Mouse (Mus musculus) embryonic facial prominence, embryonic 13.5 days (tissue): ENCODE results near the gene Klhdc8a. TPM values are rescaled to one million over a fixed set of nuclear protein-coding genes. Genes with fewer than 3 reads are reported as not detected.
"Not testable (repeated sequence)": the region's sequence is repeated elsewhere in the genome, so short reads cannot be mapped to it uniquely, and the experiment has no call there.

Experiments used
- ATAC-seq: fragments of 200-750 bp; cut with Nextera tagmentation; 2 replicates; pipeline ENCODE4 v1.8.0; 2017; ENCODE audit warnings: low read depth; ENCODE audit not compliant: insufficient number of reproducible peaks, insufficient read depth, low FRiP score, low TSS enrichment
- H3K27ac ChIP-seq: fragments of 300-500 bp; sonication (generic); 2 replicates; pipeline ENCODE4 v1.5.1; 2015; ENCODE audit warnings: moderate library complexity, mild to moderate bottlenecking, inconsistent platforms
- H3K27me3 ChIP-seq: fragments of 300-500 bp; sonication (generic); 2 replicates; pipeline ENCODE4 v1.6.1; 2015; ENCODE audit warnings: mild to moderate bottlenecking, inconsistent platforms
- H3K36me3 ChIP-seq: fragments of 300-500 bp; sonication (generic); 2 replicates; pipeline ENCODE4 v1.6.1; 2015; ENCODE audit warnings: mild to moderate bottlenecking, inconsistent platforms
- H3K4me1 ChIP-seq: fragments of 300-500 bp; sonication (generic); 2 replicates; pipeline ENCODE4 v1.6.1; 2015; ENCODE audit warnings: inconsistent platforms
- H3K4me2 ChIP-seq: fragments of 300-500 bp; sonication (generic); 2 replicates; pipeline ENCODE4 v1.6.1; 2015; ENCODE audit warnings: moderate library complexity, mild to moderate bottlenecking, inconsistent platforms
- H3K4me3 ChIP-seq: fragments of 300-500 bp; sonication (generic); 2 replicates; pipeline ENCODE4 v1.5.1; 2015; ENCODE audit warnings: mild to moderate bottlenecking, inconsistent platforms
- H3K9ac ChIP-seq: fragments of 300-500 bp; sonication (generic); 2 replicates; pipeline ENCODE4 v1.6.1; 2015; ENCODE audit warnings: mild to moderate bottlenecking, inconsistent platforms
- H3K9me3 ChIP-seq: fragments of 300-500 bp; sonication (generic); 2 replicates; pipeline ENCODE4 v1.6.1; 2016; ENCODE audit warnings: inconsistent platforms
- WGBS: fragments of 180-500 bp; shearing (Covaris S2); methylation state at CpG from one replicate; pipeline ENCODE4 v1.1.7; 2015; ENCODE audit warnings: mixed read lengths; 5-methylcytosine and 5-hydroxymethylcytosine counted together
- polyA plus RNA-seq: library from polyadenylated mRNA; unstranded; fragments of >200 nt; fragmentation: Nextera tagmentation; extraction: Ambion mirVana; gene quantifications from 2 replicates; pipeline ENCODE4 v1.2.1, GENCODE M21; 2015

The Klhdc8a gene
- polyA plus RNA-seq, 1 experiment from 2014 or later = 0.25 TPM

GRCm38 (mm10) chr1:132271237-132271636 is 27.2 kb upstream of the Klhdc8a start:
- no peaks in the 10 kb centered on the region for H3K9me3 ChIP-seq

GRCm38 (mm10) chr1:132276694-132277093 is 21.7 kb upstream of the Klhdc8a start:
- no peak for ATAC-seq
- Histone ChIP-seq H3K9ac (no peak overlapping the region), H3K4me1 (no peaks in the 10 kb centered on the region), H3K4me3 (no peak overlapping the region), H3K36me3 (no peaks in the 10 kb centered on the region), H3K27ac (no peak overlapping the region), H3K27me3 (no peaks in the 10 kb centered on the region), H3K4me2 (no peak overlapping the region), H3K9me3 (no peaks in the 10 kb centered on the region)
- 80% methylated on average over 3 of the region's 3 CpGs for WGBS

More at GRCm38 (mm10) chr1:132271237-132271636, 27.2 kb upstream of the Klhdc8a start:
- ATAC-seq = no peak
- no peaks in the 10 kb centered on the region for H3K36me3 ChIP-seq
- H3K27ac ChIP-seq = no peak overlapping the region
- WGBS = 79% methylated on average over 3 of the region's 3 CpGs
- no peak overlapping the region for H3K4me2 ChIP-seq
- H3K9ac ChIP-seq = no peak overlapping the region
- no peak overlapping the region for H3K4me3 ChIP-seq
- H3K4me1 ChIP-seq = peaks cover 29% of the 10 kb centered on the region
- H3K27me3 ChIP-seq = no peaks in the 10 kb centered on the region

- Histone ChIP-seq H3K4me3 (no peak overlapping the region), H3K27me3 (no peaks in the 10 kb centered on the region), H3K4me1 (no peaks in the 10 kb centered on the region), H3K4me2 (no peak overlapping the region), H3K9ac (no peak overlapping the region), H3K9me3 (no peaks in the 10 kb centered on the region), H3K36me3 (no peaks in the 10 kb centered on the region), H3K27ac (no peak overlapping the region)
- WGBS = 73% methylated on average over 6 of the region's 6 CpGs
- no peak for ATAC-seq
These were observed 21.3 kb upstream of the Klhdc8a start for GRCm38 (mm10) chr1:132277124-132277523.

GRCm38 (mm10) chr1:132280636-132281035 is 17.8 kb upstream of the Klhdc8a start:
- not testable (repeated sequence) for H3K4me1 ChIP-seq, ATAC-seq, H3K9ac ChIP-seq, H3K27ac ChIP-seq, H3K4me2 ChIP-seq, H3K27me3 ChIP-seq, H3K4me3 ChIP-seq, H3K9me3 ChIP-seq, H3K36me3 ChIP-seq
- WGBS = 69% methylated on average over 6 of the region's 6 CpGs

GRCm38 (mm10) chr1:132281523-132282176 is 16.8 kb upstream of the Klhdc8a start:
- H3K9ac ChIP-seq = no peak overlapping the region
- 0 out of 2 replicates have a peak, but pooled peaks cover 7% of the 10 kb centered on the region for H3K27me3 ChIP-seq
- 23% methylated on average over 8 of the region's 8 CpGs for WGBS
- no peaks in the 10 kb centered on the region for H3K4me1 ChIP-seq
- no peaks in the 10 kb centered on the region for H3K36me3 ChIP-seq
- H3K9me3 ChIP-seq = no peaks in the 10 kb centered on the region
- ATAC-seq = no peak
- no peak overlapping the region for H3K4me3 ChIP-seq
- no peak overlapping the region for H3K27ac ChIP-seq
- H3K4me2 ChIP-seq = no peak overlapping the region

- Histone ChIP-seq H3K4me2 (no peak overlapping the region), H3K4me1 (no peaks in the 10 kb centered on the region), H3K9me3 (no peaks in the 10 kb centered on the region), H3K27me3 (0 out of 2 replicates have a peak, but pooled peaks cover 7% of the 10 kb centered on the region), H3K9ac (no peak overlapping the region), H3K4me3 (no peak overlapping the region), H3K36me3 (no peaks in the 10 kb centered on the region), H3K27ac (no peak overlapping the region)
- WGBS = 95% methylated on average over 2 of the region's 2 CpGs
- no peak for ATAC-seq
These were observed 16.3 kb upstream of the Klhdc8a start for GRCm38 (mm10) chr1:132282177-132282536.

GRCm38 (mm10) chr1:132283018-132283417 is 15.4 kb upstream of the Klhdc8a start:
- WGBS = 70% methylated on average over 13 of the region's 13 CpGs
- Histone ChIP-seq H3K27ac (no peak overlapping the region), H3K9me3 (no peaks in the 10 kb centered on the region), H3K36me3 (no peaks in the 10 kb centered on the region), H3K9ac (no peak overlapping the region), H3K27me3 (0 out of 2 replicates have a peak, but pooled peaks cover 7% of the 10 kb centered on the region), H3K4me3 (no peak overlapping the region), H3K4me2 (no peak overlapping the region), H3K4me1 (0 out of 2 replicates have a peak, but pooled peaks cover 2% of the 10 kb centered on the region)
- ATAC-seq = no peak

GRCm38 (mm10) chr1:132286735-132287134 is 11.7 kb upstream of the Klhdc8a start:
- no peak overlapping the region for H3K9ac ChIP-seq
- H3K36me3 ChIP-seq = no peaks in the 10 kb centered on the region
- no peak overlapping the region for H3K4me3 ChIP-seq
- no peak for ATAC-seq
- H3K27ac ChIP-seq = no peak overlapping the region
- no peaks in the 10 kb centered on the region for H3K9me3 ChIP-seq
- peaks cover 11% of the 10 kb centered on the region for H3K4me1 ChIP-seq
- WGBS = 90% methylated on average over 1 of the region's 1 CpGs
- peaks cover 7% of the 10 kb centered on the region for H3K27me3 ChIP-seq
- no peak overlapping the region for H3K4me2 ChIP-seq

- no peak overlapping the region for H3K4me3 ChIP-seq
- WGBS = 75% methylated on average over 2 of the region's 2 CpGs
- no peaks in the 10 kb centered on the region for H3K36me3 ChIP-seq
- ATAC-seq = no peak
- no peak overlapping the region for H3K9ac ChIP-seq
- peaks cover 18% of the 10 kb centered on the region for H3K4me1 ChIP-seq
- H3K9me3 ChIP-seq = no peaks in the 10 kb centered on the region
- no peak overlapping the region for H3K27ac ChIP-seq
- peaks cover 7% of the 10 kb centered on the region for H3K27me3 ChIP-seq
- no peak overlapping the region for H3K4me2 ChIP-seq
These were observed 11.0 kb upstream of the Klhdc8a start for GRCm38 (mm10) chr1:132287445-132287844.

GRCm38 (mm10) chr1:132287991-132288451 is 10.4 kb upstream of the Klhdc8a start:
- no peak overlapping the region for H3K4me3 ChIP-seq
- 18% methylated on average over 11 of the region's 11 CpGs for WGBS
- H3K9ac ChIP-seq = no peak overlapping the region
- peaks cover 24% of the 10 kb centered on the region for H3K4me1 ChIP-seq
- H3K27ac ChIP-seq = no peak overlapping the region
- peaks cover 5% of the 10 kb centered on the region for H3K27me3 ChIP-seq
- H3K36me3 ChIP-seq = no peaks in the 10 kb centered on the region
- H3K4me2 ChIP-seq = no peak overlapping the region
- ATAC-seq = no peak
- no peaks in the 10 kb centered on the region for H3K9me3 ChIP-seq

GRCm38 (mm10) chr1:132289965-132290364 is 8.5 kb upstream of the Klhdc8a start:
- H3K4me3 ChIP-seq = no peak overlapping the region
- no peaks in the 10 kb centered on the region for H3K9me3 ChIP-seq
- peaks cover 4% of the 10 kb centered on the region for H3K27me3 ChIP-seq
- H3K4me1 ChIP-seq = peaks cover 26% of the 10 kb centered on the region
- ATAC-seq = no peak
- no peak overlapping the region for H3K27ac ChIP-seq
- no peaks in the 10 kb centered on the region for H3K36me3 ChIP-seq
- no peak overlapping the region for H3K4me2 ChIP-seq
- H3K9ac ChIP-seq = no peak overlapping the region
- 72% methylated on average over 6 of the region's 6 CpGs for WGBS

- Histone ChIP-seq H3K4me1 (peaks cover 26% of the 10 kb centered on the region), H3K36me3 (no peaks in the 10 kb centered on the region), H3K4me3 (no peak overlapping the region), H3K4me2 (no peak overlapping the region), H3K9ac (peak overlapping the region; percentile 27; the same call in 1 of the 2 replicates), H3K27ac (peak overlapping the region; percentile 81), H3K9me3 (no peaks in the 10 kb centered on the region), H3K27me3 (peaks cover 14% of the 10 kb centered on the region)
- WGBS = 33% methylated on average over 11 of the region's 11 CpGs
- ATAC-seq = no peak
These were observed 7.3 kb upstream of the Klhdc8a start for GRCm38 (mm10) chr1:132290921-132291675.
